Mouse (Mus musculus) heart, adult 2 months (tissue): ENCODE measurements around the gene Ppp1cc. TPM values are rescaled to one million over a fixed set of nuclear protein-coding genes. Genes with fewer than 3 reads are reported as not detected.

Source experiments
- DNase-seq, 2 experiments: peaks; one replicate each; pipeline ENCODE4 v3.0.0; 2021
- H3K27ac ChIP-seq: fragments of 200-600 bp; 2 replicates; pipeline ENCODE4 v1.8.1; 2022
- H3K27me3 ChIP-seq: fragments of 200-500 bp; 2 replicates; pipeline ENCODE4 v1.6.1; 2012; ENCODE audit warnings: mild to moderate bottlenecking, low read length, inconsistent platforms, mixed read lengths; ENCODE audit not compliant: control insufficient read depth, insufficient read depth
- H3K36me3 ChIP-seq: fragments of 200-500 bp; 2 replicates; pipeline ENCODE4 v1.6.1; 2012; ENCODE audit warnings: low read length, inconsistent platforms; ENCODE audit not compliant: control insufficient read depth, insufficient read depth
- H3K4me1 ChIP-seq: fragments of 200-500 bp; 2 replicates; pipeline ENCODE4 v1.6.1; 2011; ENCODE audit warnings: low read length; ENCODE audit not compliant: control insufficient read depth, insufficient read depth
- H3K4me3 ChIP-seq: fragments of 200-600 bp; 2 replicates; pipeline ENCODE4 v1.8.1; 2022
- H3K79me2 ChIP-seq: fragments of 200-500 bp; replicated peaks from 2 replicates; pipeline ENCODE4 v1.6.1; 2012; ENCODE audit warnings: mild to moderate bottlenecking, inconsistent platforms, low read length, moderate library complexity, mixed read lengths; ENCODE audit not compliant: control insufficient read depth, insufficient read depth
- H3K9ac ChIP-seq: fragments of 200-500 bp; 2 replicates; pipeline ENCODE4 v1.6.1; 2012; ENCODE audit warnings: low read depth, mild to moderate bottlenecking, control low read depth, inconsistent platforms, low read length, mixed read lengths
- CTCF ChIP-seq: fragments of 200-600 bp; IDR thresholded peaks from 2 replicates; pipeline ENCODE4 v1.8.1; 2022; ENCODE audit warnings: antibody characterized with exemption, mild to moderate bottlenecking, moderate library complexity
- EP300 ChIP-seq: fragments of 200-500 bp; IDR thresholded peaks from 2 replicates; pipeline ENCODE4 v1.6.1; 2011; ENCODE audit warnings: low read depth, low read length, control low read depth; ENCODE audit not compliant: insufficient read depth
- POLR2A ChIP-seq: fragments of 200-500 bp; IDR thresholded peaks from 2 replicates; pipeline ENCODE4 v1.6.1; 2011; ENCODE audit warnings: mild to moderate bottlenecking, low read depth, low read length, control low read depth; ENCODE audit not compliant: insufficient read depth
- WGBS: fragments of 180-500 bp; shearing (Covaris S2); methylation state at CpG from one replicate; pipeline ENCODE4 v1.1.7; 2018; 5-methylcytosine and 5-hydroxymethylcytosine counted together
- intact Hi-C: fragments of 180-260 bp; cut with DNase I; formaldehyde crosslinking; loops from one replicate; pipeline ENCODE4 v1.15.1; 2025
- polyA plus RNA-seq: library from polyadenylated mRNA; depleted of rRNA; stranded (reverse); fragments of >200 nt; gene quantifications from 2 replicates; pipeline ENCODE4 v1.2.3, GENCODE M21; 2012
- total RNA-seq, 2 experiments: library from RNA; stranded (reverse); gene quantifications; 2 replicates each; pipeline ENCODE4 v1.2.3; 2021

Ppp1cc gene
- total and polyA plus RNA-seq, 3 experiments = 59.7 to 127 (median 101) TPM

- peaks cover 46% of the 10 kb centered on the region for H3K4me1 ChIP-seq
- H3K27ac ChIP-seq = peak overlapping the region; percentile 33
- no peak overlapping the region for H3K9ac ChIP-seq
- no peak for TF ChIP-seq CTCF
- TF ChIP-seq POLR2A = no peak
- no peak for TF ChIP-seq EP300
- peaks cover 42% of the 10 kb centered on the region for H3K36me3 ChIP-seq
- intact Hi-C loops = no loop called here
- no peaks in the 10 kb centered on the region for H3K27me3 ChIP-seq
- no peak for DNase-seq
- no peak overlapping the region for H3K4me3 ChIP-seq
- WGBS = 36% methylated on average over 3 of the region's 3 CpGs
- peaks cover 4% of the 10 kb centered on the region for H3K79me2 ChIP-seq
Observed at GRCm38 (mm10) chr5:122164011-122164410, 5.9 kb downstream of the Ppp1cc start.

GRCm38 (mm10) chr5:122165233-122165915 is 7.3 kb downstream of the Ppp1cc start:
- peaks cover 36% of the 10 kb centered on the region for H3K36me3 ChIP-seq
- peaks cover 45% of the 10 kb centered on the region for H3K4me1 ChIP-seq
- H3K4me3 ChIP-seq = no peak overlapping the region
- H3K27ac ChIP-seq = peak overlapping the region; percentile 57
- 0 out of 2 replicates have a peak, but pooled peaks have one; percentile 10 for TF ChIP-seq CTCF
- TF ChIP-seq EP300 = 0 out of 2 replicates have a peak, but pooled peaks have one; percentile 11
- TF ChIP-seq POLR2A = no peak
- no peak overlapping the region for H3K9ac ChIP-seq
- DNase-seq = peak; percentile 52 to 57
- 10% methylated on average over 6 of the region's 6 CpGs for WGBS
- intact Hi-C loops = no loop called here
- H3K27me3 ChIP-seq = no peaks in the 10 kb centered on the region
- peaks cover 1% of the 10 kb centered on the region; the same call in 1 of the 2 replicates for H3K79me2 ChIP-seq

GRCm38 (mm10) chr5:122166636-122167161 is 8.6 kb downstream of the Ppp1cc start:
- Histone ChIP-seq H3K79me2 (peaks cover 1% of the 10 kb centered on the region; the same call in 1 of the 2 replicates), H3K4me3 (no peak overlapping the region), H3K9ac (no peak overlapping the region; the same call in none of the 2 replicates), H3K4me1 (peaks cover 40% of the 10 kb centered on the region), H3K36me3 (peaks cover 31% of the 10 kb centered on the region), H3K27me3 (no peaks in the 10 kb centered on the region), H3K27ac (peak overlapping the region; percentile 11; the same call in 1 of the 2 replicates)
- no peak for DNase-seq
- intact Hi-C loops = no loop called here
- 35% methylated on average over 8 of the region's 8 CpGs for WGBS
- TF ChIP-seq POLR2A (no peak), CTCF (no peak), EP300 (no peak)

GRCm38 (mm10) chr5:122168344-122169069 is 10.4 kb downstream of the Ppp1cc start:
- TF ChIP-seq POLR2A = no peak
- H3K9ac ChIP-seq = no peak overlapping the region
- H3K4me1 ChIP-seq = peaks cover 29% of the 10 kb centered on the region
- no peak overlapping the region for H3K4me3 ChIP-seq
- no peak for DNase-seq
- no peaks in the 10 kb centered on the region for H3K79me2 ChIP-seq
- 53% methylated on average over 14 of the region's 14 CpGs for WGBS
- intact Hi-C loops = no loop called here
- no peak overlapping the region for H3K27ac ChIP-seq
- H3K36me3 ChIP-seq = peaks cover 25% of the 10 kb centered on the region
- no peaks in the 10 kb centered on the region for H3K27me3 ChIP-seq

- H3K79me2 ChIP-seq = no peaks in the 10 kb centered on the region
Observed at GRCm38 (mm10) chr5:122171058-122171457, 13.0 kb downstream of the Ppp1cc start.

More at GRCm38 (mm10) chr5:122171058-122171457, 13.0 kb downstream of the Ppp1cc start:
- no peak overlapping the region for H3K4me3 ChIP-seq
- peaks cover 5% of the 10 kb centered on the region for H3K36me3 ChIP-seq
- TF ChIP-seq CTCF (no peak), POLR2A (no peak), EP300 (no peak)
- WGBS = 94% methylated on average over 8 of the region's 8 CpGs
- no peak overlapping the region for H3K27ac ChIP-seq
- no peak overlapping the region for H3K9ac ChIP-seq
- intact Hi-C loops = no loop called here
- DNase-seq = no peak
- peaks cover 15% of the 10 kb centered on the region for H3K4me1 ChIP-seq
- no peaks in the 10 kb centered on the region for H3K27me3 ChIP-seq
